Mouse (Mus musculus) heart, embryonic 10.5 days (tissue): Measurements from ENCODE around the gene Srrm3. TPM values are rescaled to one million over a fixed set of nuclear protein-coding genes. Genes with fewer than 3 reads are reported as not detected.
A peak's percentile ranks its signal among the peaks of the same experiment; 100 is the strongest.

ENCODE experiments used
- DNase-seq: peaks from one replicate; pipeline ENCODE4 v3.0.0-alpha.2; 2017; ENCODE audit warnings: low spot score
- H3K27ac ChIP-seq: fragments of 300-500 bp; sonication (generic); 2 replicates; pipeline ENCODE4 v1.5.1; 2016; ENCODE audit warnings: mild to moderate bottlenecking
- H3K27me3 ChIP-seq: fragments of 300-500 bp; sonication (generic); 2 replicates; pipeline ENCODE4 v1.6.1; 2016; ENCODE audit warnings: mild to moderate bottlenecking; ENCODE audit not compliant: poor library complexity, insufficient read depth, severe bottlenecking
- H3K36me3 ChIP-seq: fragments of 300-500 bp; sonication (generic); 2 replicates; pipeline ENCODE4 v1.6.1; 2016; ENCODE audit warnings: mild to moderate bottlenecking, moderate library complexity
- H3K4me1 ChIP-seq: fragments of 300-500 bp; sonication (generic); 2 replicates; pipeline ENCODE4 v1.6.1; 2016; ENCODE audit warnings: mild to moderate bottlenecking
- H3K4me3 ChIP-seq: fragments of 300-500 bp; sonication (generic); 2 replicates; pipeline ENCODE4 v1.5.1; 2016; ENCODE audit warnings: mild to moderate bottlenecking, moderate library complexity
- H3K9me3 ChIP-seq: fragments of 300-500 bp; sonication (generic); 2 replicates; pipeline ENCODE4 v1.6.1; 2016; ENCODE audit warnings: mild to moderate bottlenecking, moderate library complexity
- WGBS: fragments of 180-500 bp; shearing (Covaris S2); methylation state at CpG from one replicate; pipeline ENCODE4 v1.1.7; 2016; 5-methylcytosine and 5-hydroxymethylcytosine counted together
- polyA plus RNA-seq: library from polyadenylated mRNA; unstranded; fragments of >200 nt; fragmentation: Nextera tagmentation; extraction: Ambion mirVana; gene quantifications from 2 replicates; pipeline ENCODE4 v1.2.1, GENCODE M21; 2016

The Srrm3 gene
- polyA plus RNA-seq, 1 experiment from 2014 or later: 0.26 TPM

GRCm38 (mm10) chr5:135834769-135835491 lies 28.2 kb downstream of the Srrm3 start:
- Histone ChIP-seq H3K4me3 (peak overlapping the region; percentile 69), H3K4me1 (peaks cover 18% of the 10 kb centered on the region), H3K36me3 (no peaks in the 10 kb centered on the region), H3K27ac (0 out of 2 replicates have a peak overlapping the region, but pooled peaks have one; percentile 36), H3K27me3 (peaks cover 57% of the 10 kb centered on the region), H3K9me3 (no peaks in the 10 kb centered on the region)
- peak; percentile 96 for DNase-seq
- WGBS: 1% methylated on average over 47 of the region's 47 CpGs

GRCm38 (mm10) chr5:135835492-135835858 lies 28.8 kb downstream of the Srrm3 start:
- H3K27me3 ChIP-seq: peaks cover 63% of the 10 kb centered on the region

DNA sequence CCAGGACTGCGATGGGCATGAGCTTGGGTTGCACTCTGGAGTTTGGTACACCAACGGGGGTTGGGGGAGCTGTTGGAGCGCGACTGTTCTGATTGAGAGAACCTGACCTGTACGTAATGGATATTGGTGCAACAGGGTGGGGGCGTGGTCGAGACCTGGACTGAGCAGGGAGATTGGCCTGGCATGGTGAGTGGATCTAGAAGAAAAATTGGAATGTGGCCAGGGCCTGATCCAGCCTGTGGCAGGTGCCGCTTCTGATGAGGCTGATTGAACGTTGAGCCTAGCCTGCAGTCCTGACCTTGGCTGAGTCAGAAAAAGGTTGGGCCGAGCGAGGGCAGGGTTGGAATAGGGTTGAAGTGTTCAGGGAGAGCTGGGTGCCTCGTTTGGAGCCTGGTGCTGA lies 29.3 kb downstream of the Srrm3 start:
- WGBS: 22% methylated on average over 12 of the region's 12 CpGs
- peaks cover 66% of the 10 kb centered on the region for H3K27me3 ChIP-seq
- H3K4me3 ChIP-seq: peak overlapping the region; percentile 69; the same call in 1 of the 2 replicates
- no peaks in the 10 kb centered on the region for H3K36me3 ChIP-seq
- H3K4me1 ChIP-seq: peaks cover 18% of the 10 kb centered on the region
- no peaks in the 10 kb centered on the region for H3K9me3 ChIP-seq
- H3K27ac ChIP-seq: no peak overlapping the region
- no peak for DNase-seq

More at GRCm38 (mm10) chr5:135835492-135835858, 28.8 kb downstream of the Srrm3 start:
- peaks cover 18% of the 10 kb centered on the region for H3K4me1 ChIP-seq
- DNase-seq: no peak
- 3% methylated on average over 12 of the region's 12 CpGs for WGBS
- no peak overlapping the region for H3K27ac ChIP-seq
- no peaks in the 10 kb centered on the region for H3K9me3 ChIP-seq
- H3K4me3 ChIP-seq: peak overlapping the region; percentile 69
- H3K36me3 ChIP-seq: no peaks in the 10 kb centered on the region

DNA sequence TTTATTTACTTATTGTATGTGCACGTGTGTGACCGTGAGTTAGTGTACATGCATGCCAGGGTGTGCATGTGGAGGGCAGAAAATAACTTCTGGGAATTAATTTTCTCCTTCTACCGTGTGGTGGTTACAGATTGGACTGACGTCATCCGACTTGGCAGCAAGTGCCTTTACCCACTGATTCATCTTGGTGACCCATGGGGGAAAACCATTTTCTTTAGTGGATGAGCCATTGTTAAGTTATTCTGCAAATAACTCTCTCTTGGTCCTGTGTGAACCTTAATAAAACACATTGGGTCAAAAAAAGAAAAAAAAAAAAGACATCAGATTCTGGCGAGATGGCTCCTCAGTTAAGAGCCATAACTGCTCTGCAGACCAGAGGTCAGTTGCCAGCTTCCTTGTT lies 35.0 kb downstream of the Srrm3 start:
- Histone ChIP-seq H3K27me3 (peaks cover 20% of the 10 kb centered on the region; the same call in 1 of the 2 replicates), H3K9me3 (no peaks in the 10 kb centered on the region), H3K36me3 (no peaks in the 10 kb centered on the region), H3K4me3 (no peak overlapping the region), H3K4me1 (no peaks in the 10 kb centered on the region), H3K27ac (no peak overlapping the region)
- 78% methylated on average over 6 of the region's 6 CpGs for WGBS
- DNase-seq: no peak

- H3K36me3 ChIP-seq: no peaks in the 10 kb centered on the region
- H3K27ac ChIP-seq: no peak overlapping the region
- H3K4me1 ChIP-seq: no peaks in the 10 kb centered on the region
- 22% methylated on average over 5 of the region's 5 CpGs for whole genome bisulfite sequencing
- no peak overlapping the region for H3K4me3 ChIP-seq
- DNase-seq: no peak
- peaks cover 24% of the 10 kb centered on the region; the same call in 1 of the 2 replicates for H3K27me3 ChIP-seq
- H3K9me3 ChIP-seq: no peaks in the 10 kb centered on the region
Observed at GRCm38 (mm10) chr5:135843418-135843817, 36.7 kb downstream of the Srrm3 start.

- peaks cover under 1% of the 10 kb centered on the region; the same call in 1 of the 2 replicates for H3K4me1 ChIP-seq
- no peaks in the 10 kb centered on the region for H3K36me3 ChIP-seq
- H3K4me3 ChIP-seq: no peak overlapping the region
- 70% methylated on average over 13 of the region's 13 CpGs for WGBS
- no peaks in the 10 kb centered on the region for H3K9me3 ChIP-seq
- no peak for DNase-seq
- H3K27me3 ChIP-seq: peaks cover 29% of the 10 kb centered on the region
- no peak overlapping the region for H3K27ac ChIP-seq
Observed at GRCm38 (mm10) chr5:135845676-135846320, 39.1 kb downstream of the Srrm3 start.

- no peak for DNase-seq
- H3K27ac ChIP-seq: no peak overlapping the region
- peaks cover 45% of the 10 kb centered on the region for H3K27me3 ChIP-seq
- no peaks in the 10 kb centered on the region for H3K36me3 ChIP-seq
- WGBS: 60% methylated on average over 4 of the region's 4 CpGs
- H3K4me3 ChIP-seq: no peak overlapping the region
- no peaks in the 10 kb centered on the region for H3K9me3 ChIP-seq
- peaks cover 12% of the 10 kb centered on the region for H3K4me1 ChIP-seq
Observed at GRCm38 (mm10) chr5:135847460-135847859, 40.8 kb downstream of the Srrm3 start.

- peaks cover 50% of the 10 kb centered on the region for H3K27me3 ChIP-seq
Observed at GRCm38 (mm10) chr5:135847881-135848280, 41.2 kb downstream of the Srrm3 start.

GRCm38 (mm10) chr5:135851024-135851423 lies 44.3 kb downstream of the Srrm3 start:
- Histone ChIP-seq H3K36me3 (no peaks in the 10 kb centered on the region), H3K27ac (no peak overlapping the region), H3K9me3 (no peaks in the 10 kb centered on the region), H3K4me1 (peaks cover 13% of the 10 kb centered on the region), H3K4me3 (0 out of 2 replicates have a peak overlapping the region, but pooled peaks have one; percentile 2), H3K27me3 (peaks cover 81% of the 10 kb centered on the region)
- peak; percentile 83 for DNase-seq
- WGBS: 2% methylated on average over 15 of the region's 15 CpGs

More at GRCm38 (mm10) chr5:135847881-135848280, 41.2 kb downstream of the Srrm3 start:
- 74% methylated on average over 3 of the region's 3 CpGs for WGBS
- Histone ChIP-seq H3K27ac (no peak overlapping the region), H3K36me3 (no peaks in the 10 kb centered on the region), H3K4me3 (no peak overlapping the region), H3K9me3 (no peaks in the 10 kb centered on the region), H3K4me1 (peaks cover 13% of the 10 kb centered on the region)
- no peak for DNase-seq

- H3K27me3 ChIP-seq: peaks cover 86% of the 10 kb centered on the region
- H3K9me3 ChIP-seq: no peaks in the 10 kb centered on the region
- no peaks in the 10 kb centered on the region for H3K36me3 ChIP-seq
- DNase-seq: no peak
- H3K4me1 ChIP-seq: peaks cover 13% of the 10 kb centered on the region
- no peak overlapping the region for H3K27ac ChIP-seq
- WGBS: 3% methylated on average over 7 of the region's 14 CpGs
- no peak overlapping the region for H3K4me3 ChIP-seq
Observed at GRCm38 (mm10) chr5:135851481-135851880, 44.8 kb downstream of the Srrm3 start.

GRCm38 (mm10) chr5:135852421-135852820 lies 45.7 kb downstream of the Srrm3 start:
- WGBS: under 1% methylated on average over 10 of the region's 10 CpGs

DNA sequence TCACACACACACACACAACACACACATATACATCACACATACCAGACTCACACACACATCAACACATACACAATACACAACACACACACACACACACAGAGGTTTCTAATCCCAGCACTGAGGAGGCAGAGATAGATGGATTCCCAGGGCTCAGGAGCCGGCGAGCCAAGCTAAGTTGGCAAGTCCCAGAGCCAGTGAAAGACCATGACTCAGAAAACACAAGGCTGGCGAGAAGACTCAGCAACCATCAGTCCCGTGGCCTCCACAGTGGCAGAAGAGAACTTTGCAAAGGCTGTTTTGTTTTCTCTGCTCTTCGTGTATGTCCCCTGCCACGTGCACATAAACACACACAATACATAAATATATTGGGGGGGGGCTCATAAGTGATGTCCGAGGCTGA lies 47.0 kb downstream of the Srrm3 start:
- Histone ChIP-seq H3K9me3 (no peaks in the 10 kb centered on the region), H3K27ac (no peak overlapping the region), H3K27me3 (peaks cover 100% of the 10 kb centered on the region), H3K4me3 (no peak overlapping the region), H3K36me3 (no peaks in the 10 kb centered on the region), H3K4me1 (peaks cover 18% of the 10 kb centered on the region)
- 64% methylated on average over 7 of the region's 7 CpGs for WGBS
- no peak for DNase-seq

More at GRCm38 (mm10) chr5:135852421-135852820, 45.7 kb downstream of the Srrm3 start:
- Histone ChIP-seq H3K36me3 (no peaks in the 10 kb centered on the region), H3K4me1 (peaks cover 18% of the 10 kb centered on the region), H3K4me3 (peak overlapping the region; percentile 31; the same call in 1 of the 2 replicates), H3K27me3 (peaks cover 90% of the 10 kb centered on the region), H3K9me3 (no peaks in the 10 kb centered on the region), H3K27ac (no peak overlapping the region)
- DNase-seq: no peak

GRCm38 (mm10) chr5:135855156-135855555 lies 48.5 kb downstream of the Srrm3 start:
- WGBS: 0% methylated on average over 4 of the region's 4 CpGs
- no peak overlapping the region for H3K27ac ChIP-seq
- H3K36me3 ChIP-seq: no peaks in the 10 kb centered on the region
- H3K9me3 ChIP-seq: no peaks in the 10 kb centered on the region
- no peak overlapping the region for H3K4me3 ChIP-seq
- peaks cover 18% of the 10 kb centered on the region for H3K4me1 ChIP-seq
- peak; percentile 87 for DNase-seq
- H3K27me3 ChIP-seq: peaks cover 98% of the 10 kb centered on the region
